Mouse (Mus musculus): ENCODE data around the gene Eng.

GRCm38 (mm10) chr2:32617109-32617508 is 29.3 kb upstream of the Eng start:
- TF ChIP-seq CTCF (IDR thresholded peaks at IDR 0.05; ENCODE audit: borderline replicate concordance, insufficient read depth, low read depth, low read length): no peak
- no peak for TF ChIP-seq POLR2A (IDR thresholded peaks at IDR 0.05; ENCODE audit: borderline replicate concordance, insufficient read depth, low read length)
